Mouse (Mus musculus): ENCODE measurements around the gene Arhgap22. TPM values are rescaled to one million over a fixed set of nuclear protein-coding genes. Genes with fewer than 3 reads are reported as not detected.

Gene Arhgap22
- polyA plus RNA-seq, 1 experiment from 2014 or later = 2.8 TPM

DNA sequence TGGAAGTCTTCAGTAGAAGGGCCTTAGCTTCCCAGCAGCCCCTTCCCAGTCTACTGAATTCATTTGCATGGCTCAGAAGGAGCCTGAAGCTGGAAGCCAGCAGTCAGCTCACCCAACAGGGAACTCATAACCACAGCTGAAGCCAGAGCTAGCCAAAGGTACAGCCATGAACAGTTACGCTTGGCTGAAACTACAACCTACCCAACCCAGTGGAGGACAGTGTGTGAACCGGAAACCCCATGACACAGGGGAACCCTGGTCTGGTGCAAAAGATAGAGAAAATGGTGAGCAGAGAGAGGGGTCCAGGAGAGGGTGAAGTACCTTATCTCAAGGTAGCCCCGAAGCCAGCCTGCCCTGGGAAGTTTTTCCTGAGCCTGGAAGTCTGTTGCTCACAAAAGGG, 17.5 kb downstream of the Arhgap22 start:
- DNase-seq (ENCODE audit: low spot score) = no peak
- H3K9ac ChIP-seq = no peak overlapping the region
- no peak overlapping the region for H3K4me2 ChIP-seq (replicated peaks)
- no peaks in the 10 kb centered on the region for H3K36me3 ChIP-seq (replicated peaks; ENCODE audit: control insufficient read depth, insufficient read depth)
- H3K27ac ChIP-seq = no peak overlapping the region
- no peaks in the 10 kb centered on the region for H3K4me1 ChIP-seq (replicated peaks; ENCODE audit: control insufficient read depth, insufficient read depth, low read length)
- H3K27me3 ChIP-seq (ENCODE audit: control insufficient read depth, insufficient read depth, low read length) = no peaks in the 10 kb centered on the region
- H3K4me3 ChIP-seq (replicated peaks; ENCODE audit: low read length) = no peak overlapping the region
- 86% methylated on average over 3 of the region's 3 CpGs for WGBS
- ATAC-seq (ENCODE audit: low FRiP score) = no peak
- H3K9me3 ChIP-seq (ENCODE audit: control insufficient read depth, low read length) = no peaks in the 10 kb centered on the region

DNA sequence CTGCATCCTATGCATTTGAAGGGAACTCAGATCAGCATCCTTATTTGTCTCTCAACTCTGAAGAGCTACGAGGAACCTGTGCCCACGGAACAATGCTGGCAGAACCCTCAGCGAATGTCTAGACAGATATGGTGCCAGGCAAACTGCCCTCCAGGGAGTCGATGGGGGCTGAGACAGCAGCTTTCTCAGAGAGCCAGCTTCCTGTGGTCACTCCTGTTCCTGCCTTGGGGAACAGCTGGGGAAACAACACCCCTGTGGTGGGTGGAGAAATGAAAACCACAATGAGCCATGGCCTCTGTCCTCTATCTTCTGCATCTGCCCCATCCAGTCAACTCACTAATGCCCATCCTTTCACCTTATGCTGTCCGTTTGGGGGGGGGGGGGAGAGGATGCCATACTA, 18.2 kb downstream of the Arhgap22 start:
- WGBS = 82% methylated on average over 5 of the region's 5 CpGs

DNA sequence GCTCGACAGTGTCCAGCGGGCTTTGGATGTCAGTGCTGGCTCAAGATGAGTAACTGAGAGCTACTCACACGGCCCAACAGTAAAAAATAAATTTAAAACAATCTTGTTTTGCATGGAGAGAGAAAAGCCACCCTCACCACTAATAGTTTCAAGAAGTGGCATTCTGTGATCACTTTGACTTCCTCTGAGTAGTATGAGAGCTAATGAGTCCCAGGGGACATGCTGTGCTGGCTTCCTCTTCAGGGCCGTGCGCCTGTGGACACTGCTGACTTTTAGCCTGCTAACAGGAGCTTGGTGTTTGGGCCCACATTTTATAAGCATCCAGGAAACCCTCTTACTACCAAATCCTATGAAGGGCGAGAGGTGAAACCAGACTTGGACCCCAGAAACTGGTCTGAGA, 21.8 kb downstream of the Arhgap22 start:
- no peaks in the 10 kb centered on the region for H3K9me3 ChIP-seq (ENCODE audit: control insufficient read depth, low read length)
- WGBS = 81% methylated on average over 6 of the region's 6 CpGs
- H3K4me3 ChIP-seq (replicated peaks; ENCODE audit: low read length) = no peak overlapping the region
- no peak overlapping the region for H3K27ac ChIP-seq
- H3K27me3 ChIP-seq (ENCODE audit: control insufficient read depth, insufficient read depth, low read length) = no peaks in the 10 kb centered on the region
- ATAC-seq (ENCODE audit: low FRiP score) (no peak), DNase-seq (ENCODE audit: low spot score) (no peak)
- no peaks in the 10 kb centered on the region for H3K36me3 ChIP-seq (replicated peaks; ENCODE audit: control insufficient read depth, insufficient read depth)
- no peaks in the 10 kb centered on the region for H3K4me1 ChIP-seq (replicated peaks; ENCODE audit: control insufficient read depth, insufficient read depth, low read length)
- H3K4me2 ChIP-seq (replicated peaks) = no peak overlapping the region
- H3K9ac ChIP-seq = no peak overlapping the region

More for the DNA sequence above, 18.2 kb downstream of the Arhgap22 start:
- ATAC-seq (ENCODE audit: low FRiP score) (no peak), DNase-seq (ENCODE audit: low spot score) (no peak)
- Histone ChIP-seq H3K4me1 (replicated peaks; ENCODE audit: control insufficient read depth, insufficient read depth, low read length) (no peaks in the 10 kb centered on the region), H3K9ac (no peak overlapping the region), H3K27me3 (ENCODE audit: control insufficient read depth, insufficient read depth, low read length) (no peaks in the 10 kb centered on the region), H3K4me2 (replicated peaks) (no peak overlapping the region), H3K4me3 (replicated peaks; ENCODE audit: low read length) (no peak overlapping the region), H3K36me3 (replicated peaks; ENCODE audit: control insufficient read depth, insufficient read depth) (no peaks in the 10 kb centered on the region), H3K9me3 (ENCODE audit: control insufficient read depth, low read length) (no peaks in the 10 kb centered on the region), H3K27ac (no peak overlapping the region)

DNA sequence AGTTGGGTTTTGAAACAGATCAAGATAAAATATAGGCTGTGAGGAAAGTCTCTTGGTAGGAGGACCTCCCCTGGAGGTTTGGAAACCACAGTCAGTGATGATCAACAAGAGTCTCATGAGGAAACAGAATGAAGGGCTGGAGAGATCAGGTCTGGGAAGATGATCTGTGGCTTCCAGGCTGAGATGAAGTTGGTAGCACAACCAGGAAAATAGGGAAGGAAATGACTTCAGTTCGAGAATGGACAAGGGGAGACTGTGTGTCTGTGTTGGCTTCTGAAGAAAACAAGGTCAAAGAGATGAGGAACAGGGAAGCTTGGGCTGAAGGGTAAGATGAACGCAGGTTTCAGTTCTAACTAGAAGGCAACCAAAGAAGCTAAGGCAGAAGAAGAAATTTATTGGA, 26.6 kb downstream of the Arhgap22 start:
- Histone ChIP-seq H3K9me3 (ENCODE audit: control insufficient read depth, low read length) (no peaks in the 10 kb centered on the region), H3K27ac (no peak overlapping the region), H3K36me3 (replicated peaks; ENCODE audit: control insufficient read depth, insufficient read depth) (no peaks in the 10 kb centered on the region), H3K4me3 (replicated peaks; ENCODE audit: low read length) (no peak overlapping the region), H3K9ac (no peak overlapping the region), H3K27me3 (ENCODE audit: control insufficient read depth, insufficient read depth, low read length) (no peaks in the 10 kb centered on the region), H3K4me1 (replicated peaks; ENCODE audit: control insufficient read depth, insufficient read depth, low read length) (no peaks in the 10 kb centered on the region), H3K4me2 (replicated peaks) (no peak overlapping the region)
- no peak for ATAC-seq (ENCODE audit: low FRiP score)
- 76% methylated on average over 2 of the region's 2 CpGs for WGBS
- no peak for DNase-seq (ENCODE audit: low spot score)

DNA sequence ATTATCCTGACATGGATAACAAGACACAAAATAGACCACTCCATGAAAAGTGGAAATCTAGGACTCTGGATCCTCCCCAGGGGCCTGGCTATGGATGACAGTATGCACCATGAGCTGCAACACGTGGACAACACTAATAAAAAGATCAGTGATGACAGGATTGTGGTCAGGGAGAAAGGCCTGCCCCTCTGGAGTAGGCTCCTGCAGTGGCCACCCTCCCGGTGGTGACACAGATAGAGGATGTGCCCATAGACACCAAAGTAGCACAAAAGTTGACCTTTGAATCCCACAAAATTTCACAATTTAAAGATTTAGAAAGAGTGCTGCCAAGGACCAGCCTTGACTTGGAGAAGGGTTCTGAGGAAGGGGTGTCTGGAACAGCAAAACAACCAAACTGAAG, 29.4 kb downstream of the Arhgap22 start:
- H3K27ac ChIP-seq = no peak overlapping the region
- DNase-seq (ENCODE audit: low spot score) (no peak), ATAC-seq (ENCODE audit: low FRiP score) (no peak)
- no peaks in the 10 kb centered on the region for H3K9me3 ChIP-seq (ENCODE audit: control insufficient read depth, low read length)
- no peaks in the 10 kb centered on the region for H3K27me3 ChIP-seq (ENCODE audit: control insufficient read depth, insufficient read depth, low read length)
- H3K4me1 ChIP-seq (replicated peaks; ENCODE audit: control insufficient read depth, insufficient read depth, low read length) = no peaks in the 10 kb centered on the region
- no peak overlapping the region for H3K4me3 ChIP-seq (replicated peaks; ENCODE audit: low read length)
- H3K9ac ChIP-seq = no peak overlapping the region
- H3K4me2 ChIP-seq (replicated peaks) = no peak overlapping the region
- 69% methylated on average over 2 of the region's 2 CpGs for WGBS
- no peaks in the 10 kb centered on the region for H3K36me3 ChIP-seq (replicated peaks; ENCODE audit: control insufficient read depth, insufficient read depth)

DNA sequence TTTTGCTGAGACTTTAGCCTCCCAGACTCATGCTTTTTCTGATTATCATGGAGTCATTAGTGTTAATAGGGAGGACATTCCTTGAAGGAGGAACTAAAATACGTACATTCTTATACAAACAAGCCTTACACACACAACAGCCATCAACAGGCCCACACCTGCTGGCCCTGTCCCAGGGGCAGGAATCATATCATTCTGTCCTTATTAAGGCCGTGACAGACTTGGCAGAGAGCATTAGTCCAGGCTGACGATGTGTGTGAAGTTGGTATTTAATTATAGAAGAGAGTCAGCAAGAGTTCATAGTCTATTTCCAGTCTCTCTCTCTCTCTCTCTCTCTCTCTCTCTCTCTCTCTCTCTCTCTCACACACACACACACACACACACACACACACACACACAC, 30.7 kb downstream of the Arhgap22 start:
- ATAC-seq (ENCODE audit: low FRiP score) = no peak

DNA sequence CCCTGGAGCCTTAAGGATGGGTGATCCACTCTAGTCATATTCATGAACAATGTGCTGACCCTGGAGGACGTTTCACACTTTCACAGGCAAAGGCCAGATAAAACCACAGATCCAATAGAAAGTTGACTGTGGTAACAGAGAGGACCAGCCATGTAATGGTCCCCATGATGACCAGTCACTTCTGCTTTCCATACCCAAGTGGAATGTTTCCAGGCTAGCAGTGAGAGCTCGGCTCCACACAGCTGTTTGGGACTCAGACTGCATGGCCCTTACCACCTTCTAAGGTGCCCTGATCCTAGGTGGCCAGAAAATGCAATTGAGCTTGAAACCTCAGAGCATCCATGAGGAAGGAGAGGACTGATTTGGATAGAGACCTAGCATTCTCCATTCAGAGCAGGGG, 31.1 kb downstream of the Arhgap22 start:
- Histone ChIP-seq H3K27me3 (ENCODE audit: control insufficient read depth, insufficient read depth, low read length) (no peaks in the 10 kb centered on the region), H3K36me3 (replicated peaks; ENCODE audit: control insufficient read depth, insufficient read depth) (no peaks in the 10 kb centered on the region), H3K4me1 (replicated peaks; ENCODE audit: control insufficient read depth, insufficient read depth, low read length) (no peaks in the 10 kb centered on the region), H3K4me3 (replicated peaks; ENCODE audit: low read length) (no peak overlapping the region), H3K9me3 (ENCODE audit: control insufficient read depth, low read length) (no peaks in the 10 kb centered on the region), H3K4me2 (replicated peaks) (no peak overlapping the region), H3K27ac (no peak overlapping the region), H3K9ac (no peak overlapping the region)
- ATAC-seq (ENCODE audit: low FRiP score) (no peak), DNase-seq (ENCODE audit: low spot score) (no peak)
- 84% methylated on average over 2 of the region's 2 CpGs for WGBS

More for the DNA sequence above, 30.7 kb downstream of the Arhgap22 start:
- WGBS = 67% methylated on average over 3 of the region's 3 CpGs
- Histone ChIP-seq H3K4me3 (replicated peaks; ENCODE audit: low read length) (no peak overlapping the region), H3K27me3 (ENCODE audit: control insufficient read depth, insufficient read depth, low read length) (no peaks in the 10 kb centered on the region), H3K9ac (no peak overlapping the region), H3K9me3 (ENCODE audit: control insufficient read depth, low read length) (no peaks in the 10 kb centered on the region), H3K27ac (no peak overlapping the region), H3K4me2 (replicated peaks) (no peak overlapping the region), H3K36me3 (replicated peaks; ENCODE audit: control insufficient read depth, insufficient read depth) (no peaks in the 10 kb centered on the region), H3K4me1 (replicated peaks; ENCODE audit: control insufficient read depth, insufficient read depth, low read length) (no peaks in the 10 kb centered on the region)
- no peak for DNase-seq (ENCODE audit: low spot score)

DNA sequence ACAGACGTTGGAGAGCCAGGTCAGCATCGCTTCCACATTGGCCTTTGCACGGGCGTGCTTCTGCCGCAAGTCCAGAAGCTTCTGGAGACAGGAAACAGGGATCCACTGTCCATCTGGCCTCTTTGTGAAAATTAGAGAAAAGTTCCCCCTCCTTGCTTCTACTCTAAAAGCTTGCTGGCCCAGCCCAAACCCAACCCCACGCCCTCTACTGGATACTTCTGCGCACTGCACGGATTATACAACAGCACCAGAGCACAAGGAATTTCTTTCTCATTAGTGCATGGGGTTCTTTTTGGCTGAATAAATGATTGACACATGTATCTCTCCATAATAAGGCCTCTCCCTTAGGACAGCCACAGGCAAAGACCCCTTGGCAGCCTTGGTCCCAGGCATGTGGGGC, 32.6 kb downstream of the Arhgap22 start:
- Histone ChIP-seq H3K27ac (no peak overlapping the region), H3K27me3 (ENCODE audit: control insufficient read depth, insufficient read depth, low read length) (peaks cover 9% of the 10 kb centered on the region; the same call in 1 of the 2 replicates), H3K9me3 (ENCODE audit: control insufficient read depth, low read length) (no peaks in the 10 kb centered on the region), H3K36me3 (replicated peaks; ENCODE audit: control insufficient read depth, insufficient read depth) (no peaks in the 10 kb centered on the region), H3K4me3 (replicated peaks; ENCODE audit: low read length) (no peak overlapping the region), H3K9ac (no peak overlapping the region), H3K4me2 (replicated peaks) (no peak overlapping the region), H3K4me1 (replicated peaks; ENCODE audit: control insufficient read depth, insufficient read depth, low read length) (peaks cover 11% of the 10 kb centered on the region)
- WGBS = 27% methylated on average over 8 of the region's 8 CpGs
- ATAC-seq (ENCODE audit: low FRiP score) = no peak
- no peak for DNase-seq (ENCODE audit: low spot score)

DNA sequence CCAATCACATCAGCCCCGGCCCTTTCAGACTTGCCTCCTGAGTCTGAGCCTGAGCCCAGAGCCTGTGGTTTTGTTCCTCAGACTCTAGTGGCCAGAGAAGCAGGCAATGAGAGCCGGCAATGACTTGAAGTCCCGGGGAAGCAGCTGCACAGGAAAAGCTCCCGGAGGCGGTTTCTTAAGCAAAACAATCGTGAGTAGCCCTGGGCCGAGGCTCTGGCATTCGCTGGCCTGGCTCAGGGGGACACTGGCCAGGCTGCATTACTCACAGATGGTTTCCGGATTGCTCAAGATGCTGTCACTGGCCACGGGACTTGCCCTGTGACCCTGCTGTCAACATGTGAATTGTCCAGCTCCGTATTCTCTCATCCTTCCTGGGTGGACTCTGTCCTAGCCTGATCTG, 33.8 kb downstream of the Arhgap22 start:
- Histone ChIP-seq H3K4me1 (replicated peaks; ENCODE audit: control insufficient read depth, insufficient read depth, low read length) (peaks cover 11% of the 10 kb centered on the region), H3K36me3 (replicated peaks; ENCODE audit: control insufficient read depth, insufficient read depth) (no peaks in the 10 kb centered on the region), H3K9me3 (ENCODE audit: control insufficient read depth, low read length) (no peaks in the 10 kb centered on the region), H3K27me3 (ENCODE audit: control insufficient read depth, insufficient read depth, low read length) (peaks cover 9% of the 10 kb centered on the region; the same call in 1 of the 2 replicates), H3K27ac (no peak overlapping the region), H3K9ac (no peak overlapping the region), H3K4me3 (replicated peaks; ENCODE audit: low read length) (no peak overlapping the region), H3K4me2 (replicated peaks) (no peak overlapping the region)
- 33% methylated on average over 11 of the region's 11 CpGs for WGBS
- ATAC-seq (ENCODE audit: low FRiP score) (no peak), DNase-seq (ENCODE audit: low spot score) (no peak)

DNA sequence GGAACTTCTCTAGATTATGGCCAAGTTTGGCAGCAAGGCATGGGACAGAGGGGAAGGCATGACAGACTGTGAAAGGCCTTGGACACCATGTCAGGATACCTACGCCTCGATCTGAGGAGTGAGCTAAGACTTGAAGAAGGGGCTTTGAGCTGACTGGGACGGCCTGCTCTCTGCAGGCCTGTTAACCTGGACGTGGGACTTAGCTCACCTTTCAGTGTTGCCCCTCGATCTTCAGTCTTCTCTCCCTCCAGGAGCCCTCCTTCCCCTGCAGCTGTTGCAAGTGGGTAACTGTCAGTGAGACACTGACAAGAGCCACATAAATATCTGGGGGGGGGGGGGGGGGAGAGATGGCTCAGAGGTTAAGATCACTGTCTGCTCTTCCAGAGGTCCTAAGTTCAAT, 34.9 kb downstream of the Arhgap22 start:
- Histone ChIP-seq H3K9me3 (ENCODE audit: control insufficient read depth, low read length) (no peaks in the 10 kb centered on the region), H3K27me3 (ENCODE audit: control insufficient read depth, insufficient read depth, low read length) (peaks cover 9% of the 10 kb centered on the region; the same call in 1 of the 2 replicates), H3K27ac (no peak overlapping the region), H3K4me2 (replicated peaks) (no peak overlapping the region), H3K9ac (no peak overlapping the region), H3K4me3 (replicated peaks; ENCODE audit: low read length) (no peak overlapping the region), H3K36me3 (replicated peaks; ENCODE audit: control insufficient read depth, insufficient read depth) (no peaks in the 10 kb centered on the region), H3K4me1 (replicated peaks; ENCODE audit: control insufficient read depth, insufficient read depth, low read length) (peaks cover 11% of the 10 kb centered on the region)
- 87% methylated on average over 5 of the region's 5 CpGs for WGBS
- no peak for DNase-seq (ENCODE audit: low spot score)
- no peak for ATAC-seq (ENCODE audit: low FRiP score)

Data from hindbrain, embryonic 14.5 days (tissue).